7 mouse cellular contexts compared by ENCODE assay signal in genomic region chr11:75170136-75170751, GRCm38 (mm10). TPM values are rescaled to one million over a fixed set of nuclear protein-coding genes. Genes with fewer than 3 reads are reported as not detected.
A peak's percentile ranks its signal among the peaks of the same experiment; 100 is the strongest.
DNase-seq lines count a peak whose midpoint lies in the region; ATAC-seq and TF ChIP-seq lines count a peak whose summit lies in the region.

No protein-coding gene starts in this region.

- no peak overlapping the region for H3K9ac ChIP-seq in intestine, postnatal 0 days (ENCODE audit: low read depth, low read length)
- peak overlapping the region; percentile 36; the same call in 1 of the 2 replicates for H3K9ac ChIP-seq in midbrain, embryonic 11.5 days (ENCODE audit: low read length)

- H3K4me3 ChIP-seq in embryonic facial prominence, embryonic 10.5 days: peak overlapping the region; percentile 59
- H3K4me3 ChIP-seq in intestine, postnatal 0 days (ENCODE audit: low read depth, low read length): peak overlapping the region; percentile 67
- peak overlapping the region; percentile 34 for H3K4me3 ChIP-seq in midbrain, embryonic 11.5 days (ENCODE audit: low read depth, low read length)

- peak; percentile 89 for TF ChIP-seq CTCF in intestine, postnatal 0 days (IDR thresholded peaks at IDR 0.05; ENCODE audit: low read depth)

- ATAC-seq in granulocyte monocyte progenitor cell, adult 5-6 weeks (replicated peaks; ENCODE audit: poor library complexity, severe bottlenecking): peak; percentile 39
- peak; percentile 49 for ATAC-seq in intestine, postnatal 0 days
- ATAC-seq in midbrain, embryonic 11.5 days (ENCODE audit: low FRiP score): peak; percentile 53

- no peaks in the 10 kb centered on the region; the same call in 1 of the 2 replicates for H3K36me3 ChIP-seq in embryonic facial prominence, embryonic 10.5 days (replicated peaks)
- peaks cover 5% of the 10 kb centered on the region; the same call in 1 of the 2 replicates for H3K36me3 ChIP-seq in intestine, postnatal 0 days (ENCODE audit: control insufficient read depth, insufficient read depth)
- H3K36me3 ChIP-seq in midbrain, embryonic 11.5 days (ENCODE audit: control insufficient read depth, insufficient read depth, low read length): no peaks in the 10 kb centered on the region

- DNase-seq in adrenal gland, postnatal 10 days: peak; percentile 96
- DNase-seq in embryonic facial prominence, embryonic 10.5 days (ENCODE audit: low spot score): peak; percentile 88
- DNase-seq in left cerebral cortex, postnatal 36 days (ENCODE audit: low spot score in 2 of 2): peak; percentile 90
- peak; percentile 99 for DNase-seq in midbrain, embryonic 11.5 days (ENCODE audit: low spot score, missing footprints)
- DNase-seq in skeletal muscle tissue, adult 2 months (ENCODE audit: low read depth, low spot score): peak; percentile 83

- H3K27me3 ChIP-seq in embryonic facial prominence, embryonic 10.5 days (replicated peaks; ENCODE audit: low read depth, poor library complexity, severe bottlenecking): peaks cover 91% of the 10 kb centered on the region
- peaks cover 62% of the 10 kb centered on the region for H3K27me3 ChIP-seq in intestine, postnatal 0 days (replicated peaks; ENCODE audit: control insufficient read depth, insufficient read depth, low read length)
- peaks cover 80% of the 10 kb centered on the region for H3K27me3 ChIP-seq in midbrain, embryonic 11.5 days (ENCODE audit: control insufficient read depth, insufficient read depth, low read length)

- peak overlapping the region; percentile 91 for H3K4me2 ChIP-seq in intestine, postnatal 0 days (replicated peaks; ENCODE audit: low read depth)
- peak overlapping the region; percentile 61 for H3K4me2 ChIP-seq in midbrain, embryonic 11.5 days

- intact Hi-C loops in left cerebral cortex, postnatal 36 days (cut with DNase I): loop anchor here (10.0 kb wide), 1 partner anchor 335 kb away; the partner anchor contains the start of gene Mnt

- H3K9me3 ChIP-seq in embryonic facial prominence, embryonic 10.5 days: no peaks in the 10 kb centered on the region
- H3K9me3 ChIP-seq in intestine, postnatal 0 days (ENCODE audit: control insufficient read depth): no peaks in the 10 kb centered on the region
- H3K9me3 ChIP-seq in midbrain, embryonic 11.5 days (ENCODE audit: control insufficient read depth, low read length): no peaks in the 10 kb centered on the region

- under 1% methylated on average over 38 of the region's 38 CpGs for WGBS in embryonic facial prominence, embryonic 10.5 days
- under 1% methylated on average over 38 of the region's 38 CpGs for WGBS in intestine, postnatal 0 days
- WGBS in midbrain, embryonic 11.5 days: under 1% methylated on average over 36 of the region's 38 CpGs

- H3K27ac ChIP-seq in embryonic facial prominence, embryonic 10.5 days (replicated peaks): no peak overlapping the region
- no peak overlapping the region for H3K27ac ChIP-seq in intestine, postnatal 0 days (ENCODE audit: low read depth, low read length)
- H3K27ac ChIP-seq in midbrain, embryonic 11.5 days (ENCODE audit: low read depth, low read length): no peak overlapping the region

- peaks cover 82% of the 10 kb centered on the region for H3K4me1 ChIP-seq in embryonic facial prominence, embryonic 10.5 days
- peaks cover 12% of the 10 kb centered on the region for H3K4me1 ChIP-seq in intestine, postnatal 0 days (replicated peaks; ENCODE audit: control insufficient read depth, insufficient read depth, low read length)
- H3K4me1 ChIP-seq in midbrain, embryonic 11.5 days (ENCODE audit: control insufficient read depth, insufficient read depth, low read length): peaks cover 50% of the 10 kb centered on the region

RNA-seq across cellular contexts. Expression of gene Hic1, which starts 0.9 kb away (rescaled TPM):
- total RNA-seq in adrenal gland, postnatal 10 days (2021): 10 to 100 TPM; 23.6 to 24.5 TPM
- polyA plus RNA-seq in embryonic facial prominence, embryonic 10.5 days (2016; fragmentation: Nextera tagmentation; extraction: Ambion mirVana): 0.23 and 1.3 TPM in 2 replicates
- total RNA-seq in granulocyte monocyte progenitor cell, adult 5-6 weeks (2014; fragmentation: Nextera tagmentation): not detected in 2 replicates
- total RNA-seq in granulocyte monocyte progenitor cell, adult 5-6 weeks (2017): not detected in 2 replicates
- 8.6 and 8.8 TPM in 2 replicates for polyA plus RNA-seq in intestine, postnatal 0 days (2015; fragmentation: Nextera tagmentation; extraction: Ambion mirVana)
- 1 to 10 TPM; 2.7 to 3.3 TPM for total RNA-seq in left cerebral cortex, postnatal 36 days (2021)
- polyA plus RNA-seq in midbrain, embryonic 11.5 days (2014; fragmentation: Nextera tagmentation; extraction: Ambion mirVana): 0.34 and 0.57 TPM in 2 replicates

RNA-seq across cellular contexts. Expression of gene Ovca2, which starts 8.4 kb away (rescaled TPM):
- 10 to 100 TPM; 13.5 to 18.1 TPM for total RNA-seq in adrenal gland, postnatal 10 days (2021)
- 35.4 and 36.7 TPM in 2 replicates for polyA plus RNA-seq in embryonic facial prominence, embryonic 10.5 days (2016; fragmentation: Nextera tagmentation; extraction: Ambion mirVana)
- 17.1 and 20.1 TPM in 2 replicates for total RNA-seq in granulocyte monocyte progenitor cell, adult 5-6 weeks (2014; fragmentation: Nextera tagmentation)
- total RNA-seq in granulocyte monocyte progenitor cell, adult 5-6 weeks (2017): 16.1 and 16.4 TPM in 2 replicates
- polyA plus RNA-seq in intestine, postnatal 0 days (2015; fragmentation: Nextera tagmentation; extraction: Ambion mirVana): 21.6 and 22.4 TPM in 2 replicates
- total RNA-seq in left cerebral cortex, postnatal 36 days (2021): 10 to 100 TPM; 11.0 to 13.3 TPM
- 28.5 and 29.8 TPM in 2 replicates for polyA plus RNA-seq in midbrain, embryonic 11.5 days (2014; fragmentation: Nextera tagmentation; extraction: Ambion mirVana)

RNA-seq across cellular contexts. Expression of gene Dph1, which starts 20.8 kb away (rescaled TPM):
- total RNA-seq in adrenal gland, postnatal 10 days (2021): 10 to 100 TPM; 23.1 to 24.2 TPM
- polyA plus RNA-seq in embryonic facial prominence, embryonic 10.5 days (2016; fragmentation: Nextera tagmentation; extraction: Ambion mirVana): 24.9 and 29.2 TPM in 2 replicates
- 7.6 and 17.1 TPM in 2 replicates for total RNA-seq in granulocyte monocyte progenitor cell, adult 5-6 weeks (2014; fragmentation: Nextera tagmentation)
- 8.9 and 10.6 TPM in 2 replicates for total RNA-seq in granulocyte monocyte progenitor cell, adult 5-6 weeks (2017)
- polyA plus RNA-seq in intestine, postnatal 0 days (2015; fragmentation: Nextera tagmentation; extraction: Ambion mirVana): 11.3 and 12.3 TPM in 2 replicates
- 10 to 100 TPM; 25.3 to 25.6 TPM for total RNA-seq in left cerebral cortex, postnatal 36 days (2021)
- polyA plus RNA-seq in midbrain, embryonic 11.5 days (2014; fragmentation: Nextera tagmentation; extraction: Ambion mirVana): 15.3 and 17.3 TPM in 2 replicates

RNA-seq across cellular contexts. Expression of gene Rtn4rl1, which starts 23.3 kb away (rescaled TPM):
- total RNA-seq in adrenal gland, postnatal 10 days (2021): 10 to 100 TPM; 25.2 to 27.8 TPM
- polyA plus RNA-seq in embryonic facial prominence, embryonic 10.5 days (2016; fragmentation: Nextera tagmentation; extraction: Ambion mirVana): 1.5 and 2.1 TPM in 2 replicates
- 0.37 and 1.0 TPM in 2 replicates for total RNA-seq in granulocyte monocyte progenitor cell, adult 5-6 weeks (2014; fragmentation: Nextera tagmentation)
- 0.15 TPM in 1 of 2 replicates, not detected in the other for total RNA-seq in granulocyte monocyte progenitor cell, adult 5-6 weeks (2017)
- polyA plus RNA-seq in intestine, postnatal 0 days (2015; fragmentation: Nextera tagmentation; extraction: Ambion mirVana): 1.5 and 1.8 TPM in 2 replicates
- 10 to 100 TPM; 83.5 to 88.3 TPM for total RNA-seq in left cerebral cortex, postnatal 36 days (2021)
- 4.6 TPM in 2 replicates for polyA plus RNA-seq in midbrain, embryonic 11.5 days (2014; fragmentation: Nextera tagmentation; extraction: Ambion mirVana)

Comparison
In these comparisons a context has a peak if more than half of its experiments do, and no peak if none do; other contexts are left out.
1. RNA of gene Hic1, which starts 0.9 kb away (total RNA-seq): 23.6 to 24.5 TPM in adrenal gland, postnatal 10 days; 2.7 to 3.3 TPM in left cerebral cortex, postnatal 36 days and not detected in granulocyte monocyte progenitor cell, adult 5-6 weeks; every median in the first group is over 4 times any median in the second.
2. Peak in every context shown above with its lines, with median percentiles within 50 percentile points of each other: DNase-seq, H3K4me3 ChIP-seq and ATAC-seq.